Comparison of ENCODE assay signal across 14 mouse cellular contexts in the genomic region with DNA sequence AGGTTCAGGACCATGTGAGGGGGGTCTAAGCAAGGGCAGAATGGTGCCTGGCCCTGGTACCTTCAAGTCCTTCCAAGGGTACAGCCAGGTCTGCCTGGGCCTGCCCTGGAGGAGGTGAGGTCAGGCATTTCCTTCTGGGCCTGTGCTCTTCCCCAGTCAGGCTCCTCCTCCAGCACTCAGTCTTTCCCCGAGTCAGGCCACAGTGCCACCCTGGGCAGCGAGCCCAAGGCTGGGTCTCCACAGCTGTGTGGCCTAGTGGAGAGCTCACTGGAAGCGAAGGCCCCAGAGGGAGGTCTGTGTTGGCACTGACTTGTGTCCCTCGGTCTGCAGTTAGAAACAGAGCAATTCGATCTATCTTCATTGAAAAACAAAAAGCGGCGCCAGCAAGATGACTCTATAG.
"Had no signal": no experiment of that assay in that cellular context is flagged by ENCODE, and none has a peak within 500 bp of the region (broad histone marks: within the 10 kb centered on the region; RNA-seq: fewer than 3 reads in every experiment).

No protein-coding gene starts in this region.

- DNase-seq: kidney, postnatal 14 days; lung, embryonic 14.5 days; lung, postnatal 10 days; lung, postnatal 4 days; midbrain, embryonic 14.5 days; right cerebral cortex, postnatal 14 days; thymus, adult 2 months; thymus, postnatal 25 days had no signal

- H3K4me2 ChIP-seq: limb, embryonic 15.5 days; liver, embryonic 12.5 days; lung, embryonic 14.5 days; neural tube, embryonic 15.5 days; stomach, embryonic 15.5 days had no signal

- H3K27me3 ChIP-seq: limb, embryonic 15.5 days; liver, embryonic 12.5 days; neural tube, embryonic 15.5 days; stomach, embryonic 15.5 days had no signal

- H3K9me3 ChIP-seq: limb, embryonic 15.5 days; liver, embryonic 12.5 days; midbrain, embryonic 10.5 days; neural tube, embryonic 15.5 days; stomach, embryonic 15.5 days had no signal

- H3K36me3 ChIP-seq: limb, embryonic 15.5 days; liver, embryonic 12.5 days; midbrain, embryonic 10.5 days; neural tube, embryonic 15.5 days; stomach, embryonic 15.5 days had no signal

- ATAC-seq: liver, embryonic 12.5 days had no signal

- H3K27ac ChIP-seq: limb, embryonic 15.5 days; liver, embryonic 12.5 days; midbrain, embryonic 10.5 days; neural tube, embryonic 15.5 days; stomach, embryonic 15.5 days had no signal

- H3K9ac ChIP-seq: limb, embryonic 15.5 days; liver, embryonic 12.5 days; lung, embryonic 14.5 days; neural tube, embryonic 15.5 days; stomach, embryonic 15.5 days had no signal

- H3K4me3 ChIP-seq: limb, embryonic 15.5 days; liver, embryonic 12.5 days; midbrain, embryonic 10.5 days; myocyte; neural tube, embryonic 15.5 days; stomach, embryonic 15.5 days had no signal
